Mouse (Mus musculus) ES-E14 (cell line): ENCODE data around the gene Kank1.

Source experiments
- CHD2 ChIP-seq: IDR thresholded peaks from 2 replicates; pipeline ENCODE4 v1.6.1; 2014; ENCODE audit warnings: mild to moderate bottlenecking, low read depth, low read length, inconsistent platforms
- HCFC1 ChIP-seq: IDR thresholded peaks from 2 replicates; pipeline ENCODE4 v1.6.1; 2012; ENCODE audit warnings: low read length, inconsistent platforms, borderline replicate concordance; ENCODE audit not compliant: insufficient read depth
- ZC3H11A ChIP-seq: IDR thresholded peaks from 2 replicates; pipeline ENCODE4 v1.6.1; 2012; ENCODE audit warnings: low read depth, mild to moderate bottlenecking, inconsistent platforms, low read length, borderline replicate concordance
- ZNF384 ChIP-seq: IDR thresholded peaks from 2 replicates; pipeline ENCODE4 v1.6.1; 2012; ENCODE audit warnings: low read depth, low read length, inconsistent platforms

DNA sequence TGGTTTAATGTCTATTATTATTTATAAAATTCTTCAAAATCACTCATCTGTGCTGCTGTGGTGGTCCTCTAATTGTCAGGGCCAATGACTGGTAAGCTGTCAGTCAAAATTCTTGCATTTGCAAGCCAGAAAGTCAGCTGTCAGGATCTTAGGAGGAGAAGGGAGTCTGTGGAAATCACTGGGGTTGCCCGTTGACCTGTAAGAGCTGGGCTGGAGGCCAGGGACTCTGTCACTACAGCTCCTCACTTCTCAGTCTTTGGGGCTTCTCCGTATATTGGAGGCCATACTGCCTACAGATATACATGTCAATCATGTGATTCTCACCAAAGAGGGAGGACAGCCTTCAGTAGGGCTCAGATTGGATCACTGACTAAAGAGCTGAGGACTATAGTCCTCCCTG lies 16.2 kb upstream of the Kank1 start:
- TF ChIP-seq HCFC1 (no peak), CHD2 (no peak), ZNF384 (no peak), ZC3H11A (no peak)
